Mouse (Mus musculus): ENCODE results near the gene Rtl6.

The Rtl6 gene

DNA sequence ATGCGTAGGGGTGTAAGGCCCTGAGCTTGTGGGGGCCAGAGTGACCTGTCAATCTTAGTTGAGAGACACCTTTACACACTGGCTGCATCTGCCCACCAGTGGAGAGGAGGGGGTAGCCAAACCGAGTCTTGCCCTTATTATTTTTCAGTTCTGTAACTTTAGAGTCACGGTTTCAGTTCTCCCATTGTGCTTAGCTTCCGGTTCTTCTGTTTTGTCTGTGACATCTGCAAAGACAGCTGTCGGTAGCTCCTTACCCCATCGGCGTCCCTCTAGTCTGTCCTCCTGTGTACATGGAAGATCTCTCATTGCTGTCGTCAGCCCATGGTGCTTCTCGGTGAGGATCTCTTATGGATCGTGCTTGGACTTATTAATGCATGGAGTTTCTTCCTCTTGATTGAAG is 20.5 kb downstream of the Rtl6 start:
- no peak for DNase-seq (ENCODE audit: low spot score)

- DNase-seq (ENCODE audit: low spot score) = no peak
Measured at GRCm38 (mm10) chr15:84536611-84537010, 21.0 kb downstream of the Rtl6 start.

DNA sequence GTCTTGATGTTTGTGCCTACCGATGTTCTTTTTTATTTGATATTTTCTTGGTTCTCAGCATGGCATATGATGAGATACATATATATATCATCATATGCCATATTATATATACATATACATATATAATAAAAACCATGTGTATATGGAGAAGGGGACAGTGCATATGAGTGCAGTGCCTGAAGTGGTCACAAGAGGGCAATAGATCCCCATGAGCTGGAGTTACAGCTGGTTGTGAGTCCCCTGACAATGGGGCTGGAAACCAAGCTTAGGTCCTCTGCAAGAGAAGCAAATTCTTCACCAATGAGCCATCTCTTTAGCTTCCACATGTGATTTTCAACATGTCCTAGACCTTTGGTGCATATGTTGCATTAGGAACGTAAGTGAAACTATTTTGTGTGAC is 21.7 kb downstream of the Rtl6 start:
- no peak for DNase-seq (ENCODE audit: low spot score)

DNA sequence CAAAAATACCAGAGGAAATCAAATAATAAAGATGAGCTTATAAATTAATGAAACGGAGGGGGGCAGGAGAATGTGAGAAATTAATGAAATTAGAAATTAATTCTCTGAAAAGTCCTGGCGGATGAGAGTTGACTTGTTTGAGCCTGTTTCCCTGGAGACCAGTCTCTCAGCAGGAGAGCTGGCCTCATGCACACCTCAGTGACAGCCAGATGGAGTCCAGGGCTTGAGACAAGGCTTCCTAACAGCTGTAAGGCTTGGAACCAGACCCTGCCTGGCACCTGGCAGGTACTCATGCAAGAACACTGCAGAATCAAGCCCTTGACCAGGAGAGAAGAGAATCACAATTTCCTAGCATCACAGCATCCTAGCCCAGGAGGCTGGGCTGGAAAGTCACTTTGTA is 25.4 kb downstream of the Rtl6 start:
- DNase-seq (ENCODE audit: low spot score) = no peak

GRCm38 (mm10) chr15:84531535-84531934 is 26.1 kb downstream of the Rtl6 start:
- DNase-seq (ENCODE audit: low spot score) = no peak

GRCm38 (mm10) chr15:84526921-84527320 is 30.7 kb downstream of the Rtl6 start:
- no peak for DNase-seq (ENCODE audit: low spot score)

DNA sequence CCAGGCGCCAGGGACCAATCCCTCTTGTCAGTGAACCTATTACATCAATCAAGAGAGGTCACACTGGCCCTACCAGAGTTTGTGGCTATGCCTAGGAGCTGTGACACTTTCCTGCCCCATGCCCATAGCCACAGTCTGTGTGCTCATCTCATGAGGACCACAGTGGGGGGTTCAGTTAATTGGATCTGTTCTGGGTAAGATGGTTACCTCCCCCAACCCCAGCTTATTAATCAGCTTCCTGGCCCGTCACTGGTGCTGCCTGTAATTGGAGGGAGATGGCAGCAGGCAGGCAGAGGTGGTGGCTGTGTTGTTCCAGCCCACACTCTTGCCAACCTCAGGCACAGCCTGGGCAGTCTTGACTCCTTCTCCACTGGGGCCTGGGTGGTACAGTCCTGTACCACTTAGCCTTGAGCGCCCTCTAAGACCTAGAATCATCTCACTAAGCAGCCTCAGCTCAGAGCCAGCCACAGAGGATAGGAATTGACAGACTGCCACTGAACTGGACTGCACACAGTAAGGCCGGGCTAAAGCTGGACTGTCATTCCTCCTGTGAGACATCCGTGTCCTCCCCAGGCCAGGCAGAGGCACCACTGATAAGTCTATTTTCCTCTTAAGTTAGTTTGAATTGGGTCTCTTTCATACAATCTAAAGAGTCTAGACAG is 32.3 kb downstream of the Rtl6 start:
- no peak for DNase-seq (ENCODE audit: low spot score)

DNA sequence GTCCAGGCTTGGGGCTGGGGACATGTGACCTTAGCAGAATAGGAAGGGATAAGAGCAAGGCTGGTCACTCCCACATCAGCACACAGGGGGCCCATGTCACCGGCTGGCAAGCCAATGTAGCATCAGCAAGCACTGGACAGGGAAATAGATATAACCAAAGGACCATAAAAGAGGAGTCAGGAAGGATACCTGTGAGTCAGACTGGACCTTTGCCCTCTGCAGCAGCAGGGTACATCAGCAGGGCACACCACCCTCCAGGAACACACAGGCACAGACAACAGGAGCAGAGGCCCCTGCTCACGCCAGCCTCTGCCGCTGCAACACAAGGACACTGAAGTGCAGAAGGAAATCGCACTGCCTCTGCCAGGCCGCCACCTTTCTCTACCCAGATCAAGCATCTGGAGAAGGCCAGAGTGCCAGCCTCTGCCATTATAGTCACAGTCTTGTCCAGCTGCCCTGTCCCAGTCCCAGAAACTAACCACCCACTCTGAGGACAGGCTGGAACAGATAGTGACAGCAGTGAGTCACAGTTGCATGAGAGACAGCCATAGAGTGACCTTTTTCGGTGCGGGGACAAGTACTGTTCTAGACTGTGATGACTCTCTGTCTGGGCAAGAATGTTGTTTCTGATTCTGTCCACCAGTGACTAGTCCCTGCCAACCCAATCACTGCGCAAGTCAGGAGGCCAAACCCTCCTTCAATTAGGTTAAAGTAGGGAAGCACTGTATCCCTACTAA is 34.5 kb downstream of the Rtl6 start:
- no peak for DNase-seq (ENCODE audit: low spot score)

DNA sequence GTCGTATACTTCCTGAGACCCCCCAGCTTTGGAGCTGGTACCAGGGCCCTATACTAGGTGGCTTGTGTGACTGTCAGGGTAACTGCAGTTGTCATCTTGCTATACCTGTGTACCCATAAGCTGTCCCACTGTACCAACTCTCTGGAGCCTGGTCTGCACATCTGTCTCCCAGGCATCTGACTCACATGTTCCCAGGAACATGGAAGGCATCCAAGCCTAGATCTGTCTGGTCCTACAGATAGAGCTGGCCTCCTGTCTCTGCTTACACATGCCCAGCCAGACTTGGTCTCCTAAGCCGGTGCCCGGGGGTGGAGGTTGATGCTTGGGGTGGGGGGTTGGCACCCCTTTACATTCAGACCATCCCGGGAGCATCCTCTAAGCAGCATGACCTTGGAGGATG is 36.1 kb downstream of the Rtl6 start:
- DNase-seq (ENCODE audit: low spot score) = no peak

GRCm38 (mm10) chr15:84518540-84518939 is 39.1 kb downstream of the Rtl6 start:
- DNase-seq (ENCODE audit: low spot score) = no peak

GRCm38 (mm10) chr15:84512626-84513296 is 44.9 kb downstream of the Rtl6 start:
- no peak for DNase-seq (ENCODE audit: low spot score)

- no peak for DNase-seq (ENCODE audit: low spot score)
Measured at GRCm38 (mm10) chr15:84509981-84510380, 47.6 kb downstream of the Rtl6 start.

DNA sequence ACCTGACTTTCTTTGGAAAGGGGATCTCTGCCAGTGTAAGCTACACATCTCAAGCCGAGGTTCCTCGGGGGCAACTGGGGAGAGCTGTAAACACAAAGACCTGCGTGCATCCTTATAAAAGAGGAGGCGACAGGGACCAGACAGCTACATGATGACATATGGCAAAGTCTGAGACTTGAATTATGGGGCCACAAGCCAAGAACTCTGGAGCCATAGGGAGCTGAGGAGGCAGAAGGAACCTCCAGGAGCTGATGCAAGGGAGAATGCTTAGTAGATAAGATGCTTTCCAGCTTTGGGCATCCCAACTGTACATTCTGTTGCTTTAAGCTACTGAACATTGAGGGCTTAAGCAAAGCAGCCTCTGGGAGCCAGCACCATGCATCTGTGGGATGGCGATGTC is 48.5 kb downstream of the Rtl6 start:
- DNase-seq (ENCODE audit: low spot score) = no peak

- DNase-seq (ENCODE audit: low spot score) = no peak
Measured at GRCm38 (mm10) chr15:84506026-84506425, 51.6 kb downstream of the Rtl6 start.

- no peak for DNase-seq (ENCODE audit: low spot score)
Measured at GRCm38 (mm10) chr15:84504895-84505294, 52.7 kb downstream of the Rtl6 start.
